Mouse (Mus musculus) liver, embryonic 12.5 days (tissue): ENCODE measurements at regions not wholly inside any gene's neighbourhood (a gene's known extent, or its start where the extent isn't known, plus 50 kb on each side); places are given as distances from the start of the nearest gene placed in this dataset.

ENCODE experiments used
- ATAC-seq: fragments of 200-750 bp; cut with Nextera tagmentation; 2 replicates; pipeline ENCODE4 v1.8.0; 2017; ENCODE audit warnings: moderate number of reproducible peaks, mild to moderate bottlenecking, moderate library complexity
- H3K27ac ChIP-seq: fragments of 300-500 bp; sonication (generic); 2 replicates; pipeline ENCODE4 v1.5.1; 2016; ENCODE audit warnings: mild to moderate bottlenecking
- H3K27me3 ChIP-seq: fragments of 300-500 bp; sonication (generic); replicated peaks from 2 replicates; pipeline ENCODE4 v1.6.1; 2016; ENCODE audit warnings: mild to moderate bottlenecking, moderate library complexity
- H3K36me3 ChIP-seq: fragments of 300-500 bp; sonication (generic); 2 replicates; pipeline ENCODE4 v1.6.1; 2016; ENCODE audit warnings: mild to moderate bottlenecking, moderate library complexity
- H3K4me1 ChIP-seq: fragments of 300-500 bp; sonication (generic); 2 replicates; pipeline ENCODE4 v1.6.1; 2016
- H3K4me2 ChIP-seq: fragments of 300-500 bp; sonication (generic); 2 replicates; pipeline ENCODE4 v1.6.1; 2016; ENCODE audit warnings: mild to moderate bottlenecking, moderate library complexity
- H3K4me3 ChIP-seq: fragments of 300-500 bp; sonication (generic); 2 replicates; pipeline ENCODE4 v1.5.1; 2016; ENCODE audit warnings: mild to moderate bottlenecking, moderate library complexity
- H3K9ac ChIP-seq: fragments of 300-500 bp; sonication (generic); 2 replicates; pipeline ENCODE4 v1.6.1; 2016; ENCODE audit warnings: mild to moderate bottlenecking, moderate library complexity
- H3K9me3 ChIP-seq: fragments of 300-500 bp; sonication (generic); replicated peaks from 2 replicates; pipeline ENCODE4 v1.6.1; 2016; ENCODE audit warnings: mild to moderate bottlenecking, moderate library complexity
- WGBS: fragments of 180-500 bp; shearing (Covaris S2); methylation state at CpG from one replicate; pipeline ENCODE4 v1.1.7; 2016; ENCODE audit not compliant: insufficient replicate concordance; 5-methylcytosine and 5-hydroxymethylcytosine counted together

GRCm38 (mm10) chr2:133498717-133499143, 53.2 kb upstream of the Bmp2 start:
- Histone ChIP-seq H3K4me2 (no peak overlapping the region), H3K4me1 (0 out of 2 replicates have a peak, but pooled peaks cover 3% of the 10 kb centered on the region), H3K27ac (no peak overlapping the region), H3K36me3 (no peaks in the 10 kb centered on the region), H3K9me3 (no peaks in the 10 kb centered on the region), H3K9ac (no peak overlapping the region), H3K4me3 (no peak overlapping the region), H3K27me3 (no peaks in the 10 kb centered on the region)
- WGBS = 67% methylated on average over 3 of the region's 3 CpGs
- ATAC-seq = 0 out of 2 replicates have a peak, but pooled peaks have one; percentile 35

- H3K4me2 ChIP-seq = no peak overlapping the region
- 0 out of 2 replicates have a peak, but pooled peaks cover 3% of the 10 kb centered on the region for H3K4me1 ChIP-seq
- H3K27me3 ChIP-seq = no peaks in the 10 kb centered on the region
- no peak overlapping the region for H3K27ac ChIP-seq
- H3K4me3 ChIP-seq = no peak overlapping the region
- no peak overlapping the region for H3K9ac ChIP-seq
- H3K36me3 ChIP-seq = no peaks in the 10 kb centered on the region
- no peaks in the 10 kb centered on the region for H3K9me3 ChIP-seq
- ATAC-seq = no peak
- WGBS = 43% methylated on average over 3 of the region's 3 CpGs
Observed at GRCm38 (mm10) chr2:133499904-133500303, 52.1 kb upstream of the Bmp2 start.
